Mouse (Mus musculus): ENCODE measurements around the gene Appl1. TPM values are rescaled to one million over a fixed set of nuclear protein-coding genes. Genes with fewer than 3 reads are reported as not detected.
"Not testable (repeated sequence)": the region's sequence is repeated elsewhere in the genome, so short reads cannot be mapped to it uniquely, and the experiment has no call there.

Appl1 gene
- polyA plus RNA-seq, 1 experiment from 2014 or later = 6.0 TPM

DNA sequence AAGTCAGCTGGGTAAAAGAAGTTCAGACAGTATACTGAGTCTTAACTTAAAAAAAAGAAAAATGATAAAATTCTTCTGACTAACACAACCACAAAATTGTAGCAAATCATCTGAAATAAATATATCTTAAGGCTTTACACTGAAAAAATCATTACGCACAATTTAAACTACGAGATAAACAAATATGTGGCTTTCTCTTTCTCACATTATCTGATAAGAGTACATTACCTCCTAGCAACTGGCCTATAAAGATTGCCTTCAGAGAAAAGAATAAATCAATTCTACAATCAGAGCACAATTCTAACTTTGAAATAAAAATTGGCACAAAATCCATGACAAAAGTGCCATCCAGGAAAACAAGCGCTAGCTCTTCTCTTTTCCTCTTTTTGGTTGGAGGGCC is 1.9 kb downstream of the Appl1 start:
- H3K4me1 ChIP-seq (replicated peaks) = peaks cover 31% of the 10 kb centered on the region
- 45% methylated on average over 3 of the region's 3 CpGs for WGBS (ENCODE audit: insufficient replicate concordance)
- DNase-seq (no peak), ATAC-seq (ENCODE audit: low read depth) (no peak)
- H3K4me2 ChIP-seq = peak overlapping the region; percentile 100
- peak overlapping the region; percentile 87 for H3K4me3 ChIP-seq (replicated peaks)
- H3K9me3 ChIP-seq (replicated peaks) = no peaks in the 10 kb centered on the region
- 0 out of 2 replicates have a peak, but pooled peaks cover 3% of the 10 kb centered on the region for H3K27me3 ChIP-seq
- no peak overlapping the region for H3K27ac ChIP-seq
- H3K9ac ChIP-seq = peak overlapping the region; percentile 87; the same call in 1 of the 2 replicates
- no peaks in the 10 kb centered on the region for H3K36me3 ChIP-seq

- no peak for ATAC-seq (ENCODE audit: low read depth)
- H3K27me3 ChIP-seq = no peaks in the 10 kb centered on the region
- H3K27ac ChIP-seq = no peak overlapping the region
- H3K4me3 ChIP-seq (replicated peaks) = no peak overlapping the region
- H3K9ac ChIP-seq = no peak overlapping the region
- 44% methylated on average over 1 of the region's 1 CpGs for WGBS (ENCODE audit: insufficient replicate concordance)
- 0 out of 2 replicates have a peak, but pooled peaks cover 2% of the 10 kb centered on the region for H3K36me3 ChIP-seq
- no peak overlapping the region for H3K4me2 ChIP-seq
- no peak for DNase-seq
- H3K9me3 ChIP-seq (replicated peaks) = no peaks in the 10 kb centered on the region
- no peaks in the 10 kb centered on the region for H3K4me1 ChIP-seq (replicated peaks)
These were observed 10.5 kb downstream of the Appl1 start for GRCm38 (mm10) chr14:26960518-26960917.

DNA sequence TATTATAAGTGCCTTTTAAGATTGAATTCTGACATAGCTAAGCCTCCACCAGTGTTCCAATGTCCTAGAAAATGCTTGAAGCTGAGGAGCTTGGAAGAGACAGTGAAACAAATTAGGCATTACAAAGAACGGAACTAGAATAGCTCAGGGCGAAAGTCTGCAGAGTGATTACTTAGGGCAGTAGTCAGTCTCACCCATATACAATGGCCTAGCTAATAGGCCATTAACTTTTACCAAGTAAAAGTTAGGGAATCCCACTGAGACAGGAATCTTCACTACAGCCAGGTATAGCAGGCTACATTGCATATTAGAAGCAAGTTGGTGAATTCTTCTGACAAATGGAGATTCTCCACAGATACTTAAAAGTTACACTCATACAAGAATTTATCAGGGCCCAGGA is 14.9 kb downstream of the Appl1 start:
- DNase-seq; H3K4me3 ChIP-seq (replicated peaks); H3K36me3 ChIP-seq; H3K9ac ChIP-seq; H3K4me1 ChIP-seq (replicated peaks); H3K27ac ChIP-seq; H3K27me3 ChIP-seq; H3K9me3 ChIP-seq (replicated peaks); H3K4me2 ChIP-seq; ATAC-seq (ENCODE audit: low read depth): not testable (repeated sequence)
- 91% methylated on average over 2 of the region's 2 CpGs for WGBS (ENCODE audit: insufficient replicate concordance)

DNA sequence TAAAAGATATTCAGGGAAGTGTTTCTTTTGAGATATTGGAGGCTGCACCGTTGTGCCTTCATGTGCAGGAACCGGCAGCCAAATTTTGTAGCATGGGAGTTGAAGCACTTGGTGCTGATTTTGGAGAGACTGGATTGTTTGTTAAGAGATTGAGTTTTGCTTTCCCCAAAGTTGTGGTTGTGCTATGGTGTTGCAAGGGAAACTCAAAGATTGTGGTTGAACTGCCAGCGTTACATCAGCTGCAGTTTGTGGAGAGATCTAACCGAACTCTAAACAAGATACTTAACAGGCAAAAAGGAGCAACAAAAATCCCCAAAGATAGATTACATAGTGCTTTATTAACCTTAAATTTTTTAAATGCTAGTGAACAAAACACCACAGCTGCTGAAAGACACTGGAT is 35.5 kb downstream of the Appl1 start:
- ATAC-seq (ENCODE audit: low read depth) (no peak), DNase-seq (no peak)
- H3K9me3 ChIP-seq (replicated peaks) = no peaks in the 10 kb centered on the region
- H3K36me3 ChIP-seq = no peaks in the 10 kb centered on the region
- H3K27ac ChIP-seq = no peak overlapping the region
- no peak overlapping the region for H3K9ac ChIP-seq
- H3K4me3 ChIP-seq (replicated peaks) = no peak overlapping the region
- H3K27me3 ChIP-seq = no peaks in the 10 kb centered on the region
- no peaks in the 10 kb centered on the region for H3K4me1 ChIP-seq (replicated peaks)
- no peak overlapping the region for H3K4me2 ChIP-seq
- 59% methylated on average over 4 of the region's 4 CpGs for WGBS (ENCODE audit: insufficient replicate concordance)

DNA sequence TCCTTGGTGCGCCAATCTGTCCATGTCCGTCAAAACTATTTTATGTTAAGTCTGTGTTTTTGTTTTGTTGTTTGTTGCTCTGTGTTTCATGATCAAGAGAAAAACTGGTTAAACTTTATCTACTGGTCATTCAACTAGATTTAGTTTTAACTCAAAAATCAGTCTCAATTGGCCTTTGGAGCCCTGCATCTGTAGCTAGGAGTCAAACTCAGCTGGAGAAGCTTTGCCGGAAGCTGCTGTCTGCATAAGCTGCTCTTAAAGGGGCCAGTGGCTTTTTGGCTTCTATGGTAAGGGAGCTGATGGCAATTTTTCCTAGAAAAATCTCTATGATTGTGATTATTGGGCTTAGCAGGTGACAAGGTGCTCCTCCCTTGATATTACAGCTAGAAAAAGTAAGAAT is 36.1 kb downstream of the Appl1 start:
- H3K9ac ChIP-seq = no peak overlapping the region
- no peak overlapping the region for H3K4me3 ChIP-seq (replicated peaks)
- no peak overlapping the region for H3K27ac ChIP-seq
- no peak overlapping the region for H3K4me2 ChIP-seq
- 78% methylated on average over 3 of the region's 3 CpGs for WGBS (ENCODE audit: insufficient replicate concordance)
- no peaks in the 10 kb centered on the region for H3K4me1 ChIP-seq (replicated peaks)
- no peaks in the 10 kb centered on the region for H3K27me3 ChIP-seq
- H3K36me3 ChIP-seq = no peaks in the 10 kb centered on the region
- no peaks in the 10 kb centered on the region for H3K9me3 ChIP-seq (replicated peaks)
- DNase-seq = no peak
- ATAC-seq (ENCODE audit: low read depth) = no peak

DNA sequence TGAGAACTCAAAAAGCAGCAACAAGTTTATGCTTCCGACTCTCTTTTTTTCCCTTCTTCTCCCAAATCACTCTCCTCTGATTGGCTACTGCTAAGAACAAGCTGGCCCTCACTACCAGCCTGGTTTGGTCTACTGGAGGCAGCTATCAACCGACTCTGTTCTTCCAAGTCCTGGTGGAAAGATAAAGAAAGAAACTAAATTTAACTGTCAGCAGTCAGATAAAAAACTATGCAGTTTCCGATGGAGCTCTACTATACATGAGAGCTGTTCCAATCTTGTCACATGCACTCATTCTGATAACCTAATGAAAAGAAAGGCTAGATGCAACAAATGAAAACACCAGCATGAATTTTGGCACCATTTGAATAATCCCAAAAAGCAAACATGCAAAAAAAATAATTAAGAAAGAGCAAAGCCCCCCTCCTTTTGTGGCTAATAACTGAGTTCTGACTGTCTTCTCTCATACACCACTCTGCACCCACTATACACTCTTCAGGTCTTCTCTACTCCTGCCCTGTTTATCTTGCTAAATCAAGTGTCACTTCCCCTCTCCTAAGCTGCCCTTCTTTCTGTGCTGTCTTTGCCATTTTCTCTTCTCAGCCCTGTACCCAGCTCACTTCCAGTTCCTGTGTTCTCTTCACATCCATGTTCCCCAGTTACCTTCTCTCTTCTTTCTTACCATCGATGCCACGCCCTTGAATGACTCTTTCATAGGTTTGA is 47.2 kb downstream of the Appl1 start:
- Histone ChIP-seq H3K27ac (no peak overlapping the region), H3K4me2 (no peak overlapping the region), H3K27me3 (no peaks in the 10 kb centered on the region), H3K4me3 (replicated peaks) (no peak overlapping the region), H3K4me1 (replicated peaks) (peaks cover 11% of the 10 kb centered on the region), H3K36me3 (peaks cover 5% of the 10 kb centered on the region; the same call in 1 of the 2 replicates), H3K9ac (no peak overlapping the region), H3K9me3 (replicated peaks) (no peaks in the 10 kb centered on the region)
- peak; percentile 64 for ATAC-seq (ENCODE audit: low read depth)
- 43% methylated on average over 5 of the region's 5 CpGs for WGBS (ENCODE audit: insufficient replicate concordance)
- no peak for DNase-seq

DNA sequence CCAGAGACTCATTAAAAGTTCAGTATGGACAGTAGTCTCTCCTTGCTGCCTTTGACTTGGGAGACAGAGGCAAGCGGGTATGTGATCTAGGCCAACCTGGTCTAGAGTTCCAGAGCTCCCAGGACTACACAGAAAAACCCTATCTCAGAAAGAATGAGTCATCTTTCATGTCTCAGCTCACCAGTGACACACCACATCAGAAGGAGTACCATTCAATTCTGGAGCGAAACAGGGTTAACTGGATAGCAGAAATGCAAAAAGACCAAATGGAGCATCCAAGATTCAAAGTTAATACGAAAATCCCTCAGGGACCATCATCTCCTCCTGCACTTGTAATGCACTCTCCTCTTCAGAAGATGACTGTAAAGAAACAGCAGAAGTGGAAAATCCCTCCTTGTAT is 51.7 kb downstream of the Appl1 start:
- WGBS (ENCODE audit: insufficient replicate concordance) = 70% methylated on average over 3 of the region's 3 CpGs
- Histone ChIP-seq H3K4me2 (no peak overlapping the region), H3K9me3 (replicated peaks) (no peaks in the 10 kb centered on the region), H3K36me3 (0 out of 2 replicates have a peak, but pooled peaks cover 5% of the 10 kb centered on the region), H3K9ac (no peak overlapping the region), H3K27me3 (no peaks in the 10 kb centered on the region), H3K4me3 (replicated peaks) (no peak overlapping the region), H3K27ac (no peak overlapping the region), H3K4me1 (replicated peaks) (peaks cover 8% of the 10 kb centered on the region)
- no peak for ATAC-seq (ENCODE audit: low read depth)
- no peak for DNase-seq

DNA sequence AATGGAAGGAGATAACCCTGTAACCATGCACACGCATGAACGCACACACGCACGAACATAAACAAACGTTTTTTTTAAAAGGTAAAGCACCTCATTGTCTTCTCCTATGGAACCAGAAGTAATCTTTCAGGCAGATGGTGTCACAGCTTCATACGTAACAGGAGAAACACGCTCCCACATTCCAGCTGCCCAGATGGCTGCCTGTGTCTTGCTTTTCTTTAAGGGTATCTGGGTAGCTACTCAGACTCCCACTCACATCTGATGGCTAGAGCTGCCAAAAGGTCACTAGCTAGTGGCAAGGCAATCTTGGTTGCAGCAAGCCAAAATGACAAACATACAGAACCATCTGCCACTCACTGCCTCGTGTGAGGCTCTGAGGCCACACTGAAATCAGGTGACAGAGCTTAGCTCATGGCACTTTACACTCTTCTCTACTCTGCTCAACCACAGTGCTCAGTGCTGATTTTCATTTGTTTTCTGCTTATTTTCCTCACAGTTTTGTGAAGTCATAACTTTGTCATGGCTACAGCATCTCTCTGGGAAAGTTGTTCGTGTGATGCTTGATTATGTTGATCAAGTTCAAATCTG is 57.3 kb downstream of the Appl1 start:
- H3K27me3 ChIP-seq = no peaks in the 10 kb centered on the region
- H3K9ac ChIP-seq = no peak overlapping the region
- H3K9me3 ChIP-seq (replicated peaks) = no peaks in the 10 kb centered on the region
- no peak for DNase-seq
- no peak overlapping the region for H3K4me2 ChIP-seq
- no peaks in the 10 kb centered on the region for H3K36me3 ChIP-seq
- 72% methylated on average over 9 of the region's 9 CpGs for WGBS (ENCODE audit: insufficient replicate concordance)
- ATAC-seq (ENCODE audit: low read depth) = no peak
- H3K4me1 ChIP-seq (replicated peaks) = no peaks in the 10 kb centered on the region
- H3K4me3 ChIP-seq (replicated peaks) = no peak overlapping the region
- no peak overlapping the region for H3K27ac ChIP-seq

- no peak overlapping the region for H3K4me3 ChIP-seq (replicated peaks)
- no peak overlapping the region for H3K9ac ChIP-seq
- no peaks in the 10 kb centered on the region for H3K36me3 ChIP-seq
- H3K27ac ChIP-seq = no peak overlapping the region
- DNase-seq (no peak), ATAC-seq (ENCODE audit: low read depth) (no peak)
- no peaks in the 10 kb centered on the region for H3K27me3 ChIP-seq
- H3K9me3 ChIP-seq (replicated peaks) = no peaks in the 10 kb centered on the region
- H3K4me1 ChIP-seq (replicated peaks) = no peaks in the 10 kb centered on the region
- WGBS (ENCODE audit: insufficient replicate concordance) = 80% methylated on average over 13 of the region's 13 CpGs
- no peak overlapping the region for H3K4me2 ChIP-seq
These were observed 59.2 kb downstream of the Appl1 start for GRCm38 (mm10) chr14:26911826-26912225.

GRCm38 (mm10) chr14:26911201-26911600 is 59.8 kb downstream of the Appl1 start:
- Histone ChIP-seq H3K36me3 (no peaks in the 10 kb centered on the region), H3K4me2 (no peak overlapping the region), H3K9ac (no peak overlapping the region), H3K4me1 (replicated peaks) (no peaks in the 10 kb centered on the region), H3K27me3 (no peaks in the 10 kb centered on the region), H3K9me3 (replicated peaks) (no peaks in the 10 kb centered on the region), H3K27ac (no peak overlapping the region), H3K4me3 (replicated peaks) (no peak overlapping the region)
- 59% methylated on average over 6 of the region's 6 CpGs for WGBS (ENCODE audit: insufficient replicate concordance)
- ATAC-seq (ENCODE audit: low read depth) (no peak), DNase-seq (no peak)

GRCm38 (mm10) chr14:26910461-26910860 is 60.6 kb downstream of the Appl1 start:
- DNase-seq = not testable (repeated sequence)
- WGBS (ENCODE audit: insufficient replicate concordance) = 53% methylated on average over 9 of the region's 9 CpGs

DNA sequence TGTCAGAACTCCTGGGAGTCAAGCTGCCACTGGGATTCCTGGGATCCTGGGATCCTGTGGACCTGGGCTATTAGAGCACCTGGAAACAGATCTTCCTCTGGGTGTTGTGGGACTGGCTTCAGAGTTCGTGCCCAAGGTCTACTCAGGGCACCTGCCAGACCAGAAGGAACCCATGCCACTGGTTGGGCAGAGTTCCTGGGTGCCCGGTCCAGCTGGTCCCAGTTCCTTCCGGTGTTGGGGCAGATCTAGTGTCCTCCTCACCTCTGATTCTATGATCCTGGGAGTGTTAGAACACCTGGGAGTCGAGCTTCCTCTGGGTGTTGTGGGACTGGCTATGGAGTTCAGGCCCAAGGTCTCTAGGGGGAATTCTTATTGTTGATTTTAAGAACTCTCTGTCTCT is 63.6 kb downstream of the Appl1 start:
- 65% methylated on average over 4 of the region's 4 CpGs for WGBS (ENCODE audit: insufficient replicate concordance)

More at GRCm38 (mm10) chr14:26910461-26910860, 60.6 kb downstream of the Appl1 start:
- not testable (repeated sequence) for H3K36me3 ChIP-seq; H3K4me3 ChIP-seq (replicated peaks); H3K9ac ChIP-seq; H3K4me2 ChIP-seq; H3K27me3 ChIP-seq; ATAC-seq (ENCODE audit: low read depth); H3K9me3 ChIP-seq (replicated peaks); H3K4me1 ChIP-seq (replicated peaks); H3K27ac ChIP-seq

More for the DNA sequence above, 63.6 kb downstream of the Appl1 start:
- Histone ChIP-seq H3K4me3 (replicated peaks) (no peak overlapping the region), H3K4me2 (no peak overlapping the region), H3K9ac (no peak overlapping the region), H3K9me3 (replicated peaks) (no peaks in the 10 kb centered on the region), H3K4me1 (replicated peaks) (no peaks in the 10 kb centered on the region), H3K36me3 (no peaks in the 10 kb centered on the region), H3K27me3 (no peaks in the 10 kb centered on the region), H3K27ac (no peak overlapping the region)
- DNase-seq (no peak), ATAC-seq (ENCODE audit: low read depth) (no peak)
